Mouse (Mus musculus) liver, adult 2 months (tissue): Measurements from ENCODE around the gene Npas2.

Experiments
- CTCF ChIP-seq: fragments of 200-500 bp; IDR thresholded peaks from 2 replicates; pipeline ENCODE4 v1.5.1; 2011; ENCODE audit warnings: low read depth, low read length, control low read depth
- POLR2A ChIP-seq: fragments of 200-500 bp; IDR thresholded peaks from 2 replicates; pipeline ENCODE4 v1.6.1; 2011; ENCODE audit warnings: low read length, control low read depth; ENCODE audit not compliant: insufficient read depth; ENCODE audit errors: extremely low read depth

- TF ChIP-seq CTCF (no peak), POLR2A (no peak)
Measured at GRCm38 (mm10) chr1:39237503-39238255, 44.1 kb downstream of the Npas2 start.
